Mouse (Mus musculus) gastrocnemius, adult 2 months (tissue): ENCODE data around the gene Vav1. TPM values are rescaled to one million over a fixed set of nuclear protein-coding genes. Genes with fewer than 3 reads are reported as not detected.
"Not testable (repeated sequence)": the region's sequence is repeated elsewhere in the genome, so short reads cannot be mapped to it uniquely, and the experiment has no call there.

Experiments
- DNase-seq: peaks from one replicate; pipeline ENCODE4 v3.0.0; 2022
- H3K27ac ChIP-seq: fragments of 200-600 bp; 2 replicates; pipeline ENCODE4 v1.8.1; 2022; ENCODE audit warnings: mild to moderate bottlenecking
- H3K4me3 ChIP-seq: fragments of 200-600 bp; 2 replicates; pipeline ENCODE4 v1.8.1; 2022; ENCODE audit warnings: mild to moderate bottlenecking, moderate library complexity
- CTCF ChIP-seq: fragments of 200-600 bp; IDR thresholded peaks from 2 replicates; pipeline ENCODE4 v1.8.1; 2022; ENCODE audit warnings: antibody characterized with exemption, mild to moderate bottlenecking, moderate library complexity
- intact Hi-C: fragments of 180-260 bp; cut with DNase I; formaldehyde crosslinking; loops from one replicate; pipeline ENCODE4 v1.15.1; 2025
- total RNA-seq, 2 experiments: library from RNA; stranded (reverse); gene quantifications; 2 replicates each; pipeline ENCODE4 v1.2.3; 2021

Vav1 gene
- total RNA-seq, 2 experiments from 2014 or later: 0.46 to 0.56 TPM

GRCm38 (mm10) chr17:57275111-57275996, 3.5 kb upstream of the Vav1 start:
- H3K4me3 ChIP-seq: peak overlapping the region; percentile 93
- intact Hi-C loops: loop anchor here (1.0 to 10.0 kb wide), 4 partner anchors 26 to 1241 kb away; partner anchors contain the start of genes Crb3, Rfx2, Sh3gl1 and Slc25a23
- no peak for TF ChIP-seq CTCF
- H3K27ac ChIP-seq: peak overlapping the region; percentile 99
- peak; percentile 97 for DNase-seq

- no peak for TF ChIP-seq CTCF
- Histone ChIP-seq H3K4me3 (peak overlapping the region; percentile 93), H3K27ac (peak overlapping the region; percentile 99)
- intact Hi-C loops: loop anchor here (1.0 to 10.0 kb wide), 5 partner anchors 27 to 1241 kb away; partner anchors contain the start of genes Crb3, Rfx2, Sh3gl1 and Slc25a23
- DNase-seq: peak; percentile 55
Observed at GRCm38 (mm10) chr17:57275997-57276351, 2.9 kb upstream of the Vav1 start.

- TF ChIP-seq CTCF: peak; percentile 93; the same call in 1 of the 2 replicates
- Histone ChIP-seq H3K4me3 (peak overlapping the region; percentile 93), H3K27ac (peak overlapping the region; percentile 99)
- DNase-seq: peak; percentile 82
- intact Hi-C loops: loop anchor here (1.0 to 10.0 kb wide), 5 partner anchors 57 to 1242 kb away; partner anchors contain the start of genes Crb3, Rfx2, Sh3gl1 and Slc25a23
Observed at GRCm38 (mm10) chr17:57276634-57277121, 2.2 kb upstream of the Vav1 start.

GRCm38 (mm10) chr17:57277598-57278261, 1.2 kb upstream of the Vav1 start:
- intact Hi-C loops: loop anchor here (1.0 to 10.0 kb wide), 5 partner anchors 57 to 1243 kb away; partner anchors contain the start of genes Crb3, Rfx2, Sh3gl1 and Slc25a23
- not testable (repeated sequence) for H3K27ac ChIP-seq, DNase-seq, H3K4me3 ChIP-seq

GRCm38 (mm10) chr17:57278537-57278936, 363 bp upstream of the Vav1 start:
- intact Hi-C loops: loop anchor here (5.0 to 10.0 kb wide), 3 partner anchors 224 to 1244 kb away; partner anchors contain the start of genes Crb3, Rfx2, Sh3gl1 and Slc25a23
- no peak for TF ChIP-seq CTCF

GRCm38 (mm10) chr17:57279591-57280224, 808 bp downstream of the Vav1 start:
- DNase-seq: no peak
- intact Hi-C loops: loop anchor here (5.0 to 10.0 kb wide), 3 partner anchors 225 to 1245 kb away; partner anchors contain the start of genes Crb3, Rfx2, Sh3gl1 and Slc25a23
- Histone ChIP-seq H3K27ac (no peak overlapping the region), H3K4me3 (peak overlapping the region; percentile 53)
- no peak for TF ChIP-seq CTCF

More at GRCm38 (mm10) chr17:57278537-57278936, 363 bp upstream of the Vav1 start:
- Histone ChIP-seq H3K4me3 (no peak overlapping the region), H3K27ac (no peak overlapping the region)
- DNase-seq: no peak

- no peak for DNase-seq
- no peak overlapping the region; the same call in 1 of the 2 replicates for H3K4me3 ChIP-seq
- H3K27ac ChIP-seq: no peak overlapping the region
- TF ChIP-seq CTCF: no peak
- intact Hi-C loops: no loop called here
Observed at GRCm38 (mm10) chr17:57280411-57280810, 1.5 kb downstream of the Vav1 start.

- intact Hi-C loops: loop anchor here (2.0 kb wide), 1 partner anchor 65 kb away; no protein-coding TSS in a partner anchor
- DNase-seq: no peak
- TF ChIP-seq CTCF: no peak; the same call in 1 of the 2 replicates
- Histone ChIP-seq H3K27ac (no peak overlapping the region), H3K4me3 (no peak overlapping the region)
Observed at GRCm38 (mm10) chr17:57283906-57284305, 5.0 kb downstream of the Vav1 start.

GRCm38 (mm10) chr17:57285077-57285476, 6.2 kb downstream of the Vav1 start:
- no peak for DNase-seq
- H3K4me3 ChIP-seq: no peak overlapping the region
- H3K27ac ChIP-seq: peak overlapping the region; percentile 28; the same call in 1 of the 2 replicates
- TF ChIP-seq CTCF: no peak
- intact Hi-C loops: loop anchor here (2.0 kb wide), 1 partner anchor 66 kb away; no protein-coding TSS in a partner anchor

GRCm38 (mm10) chr17:57286718-57287355, 7.9 kb downstream of the Vav1 start:
- DNase-seq: no peak
- intact Hi-C loops: no loop called here
- TF ChIP-seq CTCF: no peak

GRCm38 (mm10) chr17:57289252-57289651, 10.4 kb downstream of the Vav1 start:
- no peak for DNase-seq
- no peak overlapping the region for H3K4me3 ChIP-seq
- intact Hi-C loops: no loop called here
- H3K27ac ChIP-seq: no peak overlapping the region
- no peak for TF ChIP-seq CTCF

More at GRCm38 (mm10) chr17:57286718-57287355, 7.9 kb downstream of the Vav1 start:
- no peak overlapping the region for H3K27ac ChIP-seq
- H3K4me3 ChIP-seq: no peak overlapping the region
